Mouse (Mus musculus) cerebellum, adult 2 months (tissue): ENCODE results near the gene Tmbim1.

Experiments used
- CTCF ChIP-seq: fragments of 200-500 bp; IDR thresholded peaks from 2 replicates; pipeline ENCODE4 v1.5.1; 2011; ENCODE audit warnings: low read depth, mild to moderate bottlenecking, control low read depth, low read length, moderate library complexity, borderline replicate concordance; ENCODE audit not compliant: insufficient read depth
- POLR2A ChIP-seq: fragments of 200-500 bp; IDR thresholded peaks from 2 replicates; pipeline ENCODE4 v1.6.1; 2011; ENCODE audit warnings: low read length, control low read depth, borderline replicate concordance; ENCODE audit not compliant: insufficient read depth

DNA sequence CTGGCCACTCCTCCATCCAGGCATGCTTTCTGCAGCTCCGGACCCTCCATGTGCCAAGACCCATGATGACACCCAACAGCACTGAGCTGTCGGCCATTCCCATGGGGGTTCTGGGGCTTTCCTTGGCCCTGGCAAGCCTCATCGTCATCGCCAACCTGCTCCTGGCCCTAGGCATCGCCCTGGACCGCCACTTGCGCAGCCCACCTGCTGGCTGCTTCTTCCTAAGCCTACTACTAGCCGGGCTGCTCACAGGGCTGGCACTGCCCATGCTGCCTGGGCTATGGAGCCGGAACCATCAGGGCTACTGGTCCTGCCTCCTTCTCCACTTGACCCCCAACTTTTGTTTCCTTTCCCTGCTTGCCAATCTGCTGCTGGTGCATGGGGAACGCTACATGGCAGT is 26.9 kb downstream of the Tmbim1 start, which contains the start of gene Gpbar1:
- no peak for TF ChIP-seq CTCF
- TF ChIP-seq POLR2A, result no peak
